Mouse (Mus musculus) neural tube, embryonic 15.5 days (tissue): Measurements from ENCODE around the gene Sec31a. TPM values are rescaled to one million over a fixed set of nuclear protein-coding genes. Genes with fewer than 3 reads are reported as not detected.

Experiments used
- ATAC-seq: fragments of 200-750 bp; cut with Nextera tagmentation; 2 replicates; pipeline ENCODE4 v1.8.0; 2017; ENCODE audit warnings: mild to moderate bottlenecking, moderate TSS enrichment, moderate library complexity; ENCODE audit not compliant: low FRiP score
- H3K27ac ChIP-seq: fragments of 300-500 bp; sonication (generic); replicated peaks from 2 replicates; pipeline ENCODE4 v1.5.1; 2015; ENCODE audit warnings: mild to moderate bottlenecking, inconsistent platforms
- H3K27me3 ChIP-seq: fragments of 300-500 bp; sonication (generic); replicated peaks from 2 replicates; pipeline ENCODE4 v1.6.1; 2015; ENCODE audit warnings: inconsistent platforms
- H3K36me3 ChIP-seq: fragments of 300-500 bp; sonication (generic); 2 replicates; pipeline ENCODE4 v1.6.1; 2015; ENCODE audit warnings: inconsistent platforms
- H3K4me1 ChIP-seq: fragments of 300-500 bp; sonication (generic); 2 replicates; pipeline ENCODE4 v1.6.1; 2015; ENCODE audit warnings: inconsistent platforms
- H3K4me2 ChIP-seq: fragments of 300-500 bp; sonication (generic); 2 replicates; pipeline ENCODE4 v1.6.1; 2015; ENCODE audit warnings: inconsistent platforms, mild to moderate bottlenecking, moderate library complexity
- H3K4me3 ChIP-seq: fragments of 300-500 bp; sonication (generic); replicated peaks from 2 replicates; pipeline ENCODE4 v1.5.1; 2015; ENCODE audit warnings: mild to moderate bottlenecking, inconsistent platforms
- H3K9ac ChIP-seq: fragments of 300-500 bp; sonication (generic); replicated peaks from 2 replicates; pipeline ENCODE4 v1.6.1; 2015; ENCODE audit warnings: mild to moderate bottlenecking, inconsistent platforms
- H3K9me3 ChIP-seq: fragments of 300-500 bp; sonication (generic); replicated peaks from 2 replicates; pipeline ENCODE4 v1.6.1; 2016; ENCODE audit warnings: inconsistent platforms
- WGBS: fragments of 180-500 bp; shearing (Covaris S2); methylation state at CpG from one replicate; pipeline ENCODE4 v1.1.7; 2015; ENCODE audit warnings: mixed read lengths; 5-methylcytosine and 5-hydroxymethylcytosine counted together
- polyA plus RNA-seq: library from polyadenylated mRNA; unstranded; fragments of >200 nt; fragmentation: Nextera tagmentation; extraction: Ambion mirVana; gene quantifications from 2 replicates; pipeline ENCODE4 v1.2.1, GENCODE M21; 2015

Gene Sec31a
- 89.5 and 105 TPM in 2 replicates for polyA plus RNA-seq

GRCm38 (mm10) chr5:100415761-100416590 is at the start of gene Sec31a:
Sec31a (minus strand) TSS chr5:100416234.
- H3K9ac ChIP-seq: peak within 1 kb of the TSS; percentile 80
- peak within 1 kb of the TSS; percentile 64 for H3K4me2 ChIP-seq
- ATAC-seq: peak; percentile 97
- WGBS: under 1% methylated on average over 79 of the region's 82 CpGs
- peak within 1 kb of the TSS; percentile 82 for H3K27ac ChIP-seq
- no peaks in the 10 kb centered on the region for H3K27me3 ChIP-seq
- H3K4me3 ChIP-seq: peak within 1 kb of the TSS; percentile 96
- peaks cover 28% of the 10 kb centered on the region for H3K36me3 ChIP-seq
- H3K9me3 ChIP-seq: no peaks in the 10 kb centered on the region
- peaks cover 37% of the 10 kb centered on the region for H3K4me1 ChIP-seq

GRCm38 (mm10) chr5:100462374-100462773 is 46.3 kb upstream of the Sec31a start:
- 98% methylated on average over 2 of the region's 2 CpGs for WGBS

GRCm38 (mm10) chr5:100461526-100461925 is 45.5 kb upstream of the Sec31a start:
- no peaks in the 10 kb centered on the region for H3K9me3 ChIP-seq
- H3K36me3 ChIP-seq: peaks cover 24% of the 10 kb centered on the region
- no peaks in the 10 kb centered on the region for H3K27me3 ChIP-seq
- no peak overlapping the region for H3K4me3 ChIP-seq
- WGBS: 94% methylated on average over 9 of the region's 9 CpGs
- ATAC-seq: no peak
- H3K9ac ChIP-seq: no peak overlapping the region
- no peak overlapping the region for H3K27ac ChIP-seq
- H3K4me2 ChIP-seq: no peak overlapping the region
- H3K4me1 ChIP-seq: no peaks in the 10 kb centered on the region

More at GRCm38 (mm10) chr5:100462374-100462773, 46.3 kb upstream of the Sec31a start:
- Histone ChIP-seq H3K27ac (no peak overlapping the region), H3K36me3 (peaks cover 24% of the 10 kb centered on the region), H3K9ac (no peak overlapping the region), H3K4me3 (no peak overlapping the region), H3K4me2 (no peak overlapping the region), H3K27me3 (no peaks in the 10 kb centered on the region), H3K9me3 (no peaks in the 10 kb centered on the region), H3K4me1 (no peaks in the 10 kb centered on the region)
- ATAC-seq: no peak

- WGBS: 98% methylated on average over 5 of the region's 5 CpGs
- Histone ChIP-seq H3K4me3 (no peak overlapping the region), H3K27ac (no peak overlapping the region), H3K9ac (no peak overlapping the region), H3K27me3 (no peaks in the 10 kb centered on the region), H3K4me1 (no peaks in the 10 kb centered on the region), H3K36me3 (peaks cover 27% of the 10 kb centered on the region), H3K9me3 (no peaks in the 10 kb centered on the region), H3K4me2 (no peak overlapping the region)
- ATAC-seq: no peak
These were observed 43.4 kb upstream of the Sec31a start for GRCm38 (mm10) chr5:100459468-100459867.

- Histone ChIP-seq H3K36me3 (peaks cover 14% of the 10 kb centered on the region), H3K9ac (no peak overlapping the region), H3K27me3 (no peaks in the 10 kb centered on the region), H3K4me1 (no peaks in the 10 kb centered on the region), H3K9me3 (no peaks in the 10 kb centered on the region), H3K27ac (no peak overlapping the region), H3K4me3 (no peak overlapping the region), H3K4me2 (no peak overlapping the region)
- WGBS: 56% methylated on average over 2 of the region's 2 CpGs
- ATAC-seq: no peak
These were observed 35.8 kb upstream of the Sec31a start for GRCm38 (mm10) chr5:100451871-100452270.

- H3K9ac ChIP-seq: no peak overlapping the region
- no peak for ATAC-seq
- H3K4me2 ChIP-seq: no peak overlapping the region
- no peaks in the 10 kb centered on the region for H3K4me1 ChIP-seq
- H3K27me3 ChIP-seq: no peaks in the 10 kb centered on the region
- H3K27ac ChIP-seq: no peak overlapping the region
- peaks cover 7% of the 10 kb centered on the region for H3K36me3 ChIP-seq
- 96% methylated on average over 14 of the region's 14 CpGs for WGBS
- H3K4me3 ChIP-seq: no peak overlapping the region
- no peaks in the 10 kb centered on the region for H3K9me3 ChIP-seq
These were observed 22.8 kb upstream of the Sec31a start for GRCm38 (mm10) chr5:100438796-100439195.

- no peak for ATAC-seq
- 93% methylated on average over 5 of the region's 5 CpGs for WGBS
- Histone ChIP-seq H3K36me3 (peaks cover 4% of the 10 kb centered on the region), H3K4me2 (no peak overlapping the region), H3K27ac (no peak overlapping the region), H3K27me3 (no peaks in the 10 kb centered on the region), H3K9ac (no peak overlapping the region), H3K9me3 (no peaks in the 10 kb centered on the region), H3K4me1 (no peaks in the 10 kb centered on the region), H3K4me3 (no peak overlapping the region)
These were observed 21.9 kb upstream of the Sec31a start for GRCm38 (mm10) chr5:100437917-100438316.

- Histone ChIP-seq H3K4me3 (no peak overlapping the region), H3K4me1 (no peaks in the 10 kb centered on the region), H3K27me3 (no peaks in the 10 kb centered on the region), H3K36me3 (peaks cover 4% of the 10 kb centered on the region), H3K9me3 (no peaks in the 10 kb centered on the region), H3K9ac (no peak overlapping the region), H3K4me2 (no peak overlapping the region), H3K27ac (no peak overlapping the region)
- 96% methylated on average over 4 of the region's 4 CpGs for WGBS
- ATAC-seq: no peak
These were observed 21.1 kb upstream of the Sec31a start for GRCm38 (mm10) chr5:100437086-100437485.

GRCm38 (mm10) chr5:100430966-100431365 is 14.9 kb upstream of the Sec31a start:
- Histone ChIP-seq H3K36me3 (peaks cover 16% of the 10 kb centered on the region; the same call in 1 of the 2 replicates), H3K9me3 (no peaks in the 10 kb centered on the region), H3K4me1 (peaks cover 35% of the 10 kb centered on the region), H3K4me2 (peak overlapping the region; percentile 88; the same call in 1 of the 2 replicates), H3K4me3 (no peak overlapping the region), H3K27ac (no peak overlapping the region), H3K9ac (no peak overlapping the region), H3K27me3 (no peaks in the 10 kb centered on the region)
- 58% methylated on average over 2 of the region's 2 CpGs for WGBS
- no peak for ATAC-seq

- ATAC-seq: peak; percentile 30; the same call in 1 of the 2 replicates
- no peaks in the 10 kb centered on the region for H3K27me3 ChIP-seq
- H3K9me3 ChIP-seq: no peaks in the 10 kb centered on the region
- H3K4me1 ChIP-seq: peaks cover 45% of the 10 kb centered on the region
- WGBS: 3% methylated on average over 11 of the region's 11 CpGs
- H3K4me3 ChIP-seq: peak overlapping the region; percentile 86
- H3K9ac ChIP-seq: peak overlapping the region; percentile 86
- H3K36me3 ChIP-seq: peaks cover 23% of the 10 kb centered on the region
- H3K27ac ChIP-seq: peak overlapping the region; percentile 90
- peak overlapping the region; percentile 88 for H3K4me2 ChIP-seq
These were observed 14.0 kb upstream of the Sec31a start for GRCm38 (mm10) chr5:100430076-100430390.

GRCm38 (mm10) chr5:100429344-100430075 is 13.5 kb upstream of the Sec31a start:
- peak overlapping the region; percentile 88 for H3K4me2 ChIP-seq
- peak; percentile 99 for ATAC-seq
- no peaks in the 10 kb centered on the region for H3K9me3 ChIP-seq
- H3K36me3 ChIP-seq: peaks cover 28% of the 10 kb centered on the region
- under 1% methylated on average over 53 of the region's 53 CpGs for WGBS
- no peaks in the 10 kb centered on the region for H3K27me3 ChIP-seq
- peak overlapping the region; percentile 86 for H3K4me3 ChIP-seq
- H3K27ac ChIP-seq: peak overlapping the region; percentile 90
- peak overlapping the region; percentile 93 for H3K9ac ChIP-seq
- peaks cover 50% of the 10 kb centered on the region for H3K4me1 ChIP-seq
